Mouse (Mus musculus) left cerebral cortex, postnatal 4 days (tissue): ENCODE measurements at regions not wholly inside any gene's neighbourhood (a gene's known extent, or its start where the extent isn't known, plus 50 kb on each side); places are given as distances from the start of the nearest gene placed in this dataset.

Source experiments
- DNase-seq: peaks from one replicate; pipeline ENCODE4 v3.0.0-alpha.2; 2022
- intact Hi-C: fragments of 180-260 bp; cut with DNase I; formaldehyde crosslinking; loops from one replicate; pipeline ENCODE4 v1.15.1; 2025

DNA sequence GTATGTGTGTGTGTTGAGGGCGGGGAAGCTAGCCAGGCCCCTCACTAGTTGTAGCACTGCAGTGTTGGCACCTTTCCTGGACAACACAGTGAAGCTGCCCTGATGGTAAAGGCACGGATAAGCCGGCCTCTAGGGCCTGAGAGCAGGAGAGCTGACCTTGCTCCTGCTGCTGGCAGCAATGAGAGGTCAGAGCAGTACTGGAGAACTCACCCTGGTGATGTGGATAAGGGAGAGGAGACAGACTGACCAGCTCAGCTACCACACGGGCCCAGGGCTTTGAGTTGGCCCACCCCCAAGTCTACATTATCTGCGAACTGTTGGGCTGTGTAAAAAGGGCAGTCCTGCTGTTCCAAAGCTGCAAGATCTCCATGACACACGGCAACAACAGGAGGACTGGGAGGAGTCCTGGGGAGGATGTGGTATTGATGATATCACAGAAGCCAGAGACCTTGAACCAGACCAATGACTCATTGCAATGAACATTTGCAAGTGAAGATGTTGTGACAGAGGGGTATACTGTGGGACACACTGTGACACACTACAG lies 131.4 kb upstream of the Map1b start:
- intact Hi-C loops: no loop called here
- peak; percentile 30 for DNase-seq

DNA sequence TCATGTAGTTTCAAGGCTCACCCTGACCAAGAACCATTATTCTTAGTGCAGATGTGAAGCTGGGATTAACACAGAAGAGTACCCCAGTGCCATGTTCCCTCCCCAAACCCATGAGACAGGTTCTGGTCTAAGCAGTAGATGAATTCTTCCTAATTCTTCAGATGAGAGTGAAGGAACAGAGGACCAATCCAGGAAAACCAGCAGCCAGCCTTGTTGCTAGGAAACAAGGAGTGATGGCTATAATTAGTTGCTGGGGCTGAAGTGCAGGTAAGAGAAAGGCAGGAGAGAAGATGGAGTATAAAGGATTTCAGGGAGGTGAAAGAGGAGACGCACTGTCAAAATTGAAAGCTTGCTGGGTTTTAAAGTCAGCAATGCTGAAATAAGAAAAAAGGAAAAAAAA lies 128.4 kb upstream of the Map1b start:
- intact Hi-C loops: loop anchor here (5.0 kb wide), 1 partner anchor 127 kb away; the partner anchor contains the start of gene Map1b
- DNase-seq: no peak

DNA sequence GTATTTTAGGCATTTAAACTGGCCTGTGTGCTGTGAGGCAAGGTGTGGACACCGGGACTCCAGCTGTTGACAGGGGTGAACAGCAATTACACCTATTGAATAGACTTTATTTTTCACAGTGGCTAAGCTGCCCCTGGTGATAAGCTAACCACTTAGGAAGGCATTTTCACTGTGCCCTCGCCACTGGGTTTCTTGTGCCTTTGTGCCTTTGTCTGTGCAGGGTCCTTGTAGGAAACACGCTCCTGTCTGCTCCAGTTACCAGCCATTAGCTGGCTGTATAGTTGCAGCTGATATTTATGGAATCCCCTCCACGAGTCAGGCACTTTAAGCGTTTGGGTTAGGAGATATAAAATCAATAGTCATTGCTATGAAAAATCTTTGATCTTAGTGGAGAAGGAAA lies 126.5 kb upstream of the Map1b start:
- DNase-seq: no peak
- intact Hi-C loops: loop anchor here (5.0 kb wide), 1 partner anchor 126 kb away; the partner anchor contains the start of gene Map1b

DNA sequence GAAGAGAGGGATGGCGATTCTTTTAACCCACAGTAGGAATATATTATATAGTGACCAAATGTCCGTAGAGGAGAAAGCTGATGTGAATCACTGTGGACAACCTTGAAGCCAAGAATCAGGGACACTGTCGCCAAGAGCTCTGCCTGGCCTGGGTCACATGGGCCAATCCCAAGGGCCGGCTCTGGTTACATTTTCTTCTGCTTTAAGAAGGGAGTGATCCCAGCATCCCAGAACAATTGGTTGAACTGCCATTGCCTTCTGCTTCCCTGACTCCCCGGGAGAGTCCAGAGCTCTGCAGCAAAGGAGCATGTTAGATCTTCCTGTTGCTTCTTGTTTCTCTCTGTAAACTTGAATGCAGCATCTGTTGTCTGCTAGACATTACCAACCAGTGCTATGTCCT lies 126.0 kb upstream of the Map1b start:
- intact Hi-C loops: loop anchor here (5.0 kb wide), 1 partner anchor 125 kb away; the partner anchor contains the start of gene Map1b
- DNase-seq: peak; percentile 68

DNA sequence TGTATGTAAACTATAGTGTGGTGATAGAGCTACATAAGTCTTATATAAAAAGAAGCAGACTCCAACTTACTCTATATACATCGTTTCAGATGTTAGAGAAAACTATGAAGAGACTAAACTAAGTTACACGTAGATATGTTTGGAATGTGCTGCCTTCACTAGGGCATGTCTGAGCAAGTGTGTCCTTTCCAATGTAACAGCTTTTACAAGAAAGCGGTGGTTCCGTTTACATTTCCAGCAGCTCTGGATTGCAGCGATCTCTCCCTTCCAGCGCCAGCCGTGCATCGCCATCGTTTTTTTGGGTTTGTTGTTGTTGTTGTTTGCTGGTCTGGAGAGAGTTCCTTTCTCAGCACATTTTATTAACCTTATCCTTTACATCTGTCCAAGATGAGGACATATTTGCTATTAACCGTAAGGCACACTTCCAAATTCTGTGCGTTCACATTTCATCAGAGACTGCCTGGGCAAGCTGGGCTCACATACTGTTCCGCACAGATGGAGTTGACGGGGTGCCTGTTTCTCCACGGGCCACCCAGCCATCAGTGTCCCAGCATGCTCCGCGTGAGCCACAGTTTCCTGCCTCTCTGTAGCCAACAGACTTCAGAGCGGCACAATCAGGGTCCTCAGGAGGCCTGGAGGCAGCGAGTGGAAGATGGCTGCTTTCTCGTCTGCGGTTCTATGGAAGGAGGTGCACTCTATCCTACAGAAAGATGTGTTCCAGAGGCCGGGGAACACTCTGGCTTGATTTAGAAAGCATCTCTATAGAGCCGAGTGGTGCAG lies 125.2 kb upstream of the Map1b start:
- peak; percentile 78 for DNase-seq
- intact Hi-C loops: loop anchor here (5.0 kb wide), 1 partner anchor 124 kb away; the partner anchor contains the start of gene Map1b

DNA sequence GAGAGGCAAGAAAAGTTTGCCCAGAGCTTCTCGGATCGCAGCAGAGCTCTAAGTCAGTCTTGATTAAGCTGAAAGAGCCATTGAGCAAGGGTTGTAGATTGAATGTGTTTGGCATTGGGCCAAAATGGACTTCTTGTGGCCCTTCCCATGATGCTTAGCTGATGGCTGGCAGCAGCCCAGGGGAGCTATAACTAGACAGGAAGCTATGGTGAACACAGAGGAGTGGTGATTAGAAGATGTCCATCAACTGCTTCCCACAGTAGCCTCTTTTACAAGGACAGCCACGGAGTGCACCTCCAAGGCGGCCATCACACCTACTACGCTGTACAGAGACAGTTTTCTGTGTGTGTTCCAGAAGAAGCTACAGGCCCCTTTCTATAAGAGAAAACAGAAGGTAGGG lies 116.4 kb upstream of the Map1b start:
- intact Hi-C loops: no loop called here
- no peak for DNase-seq

DNA sequence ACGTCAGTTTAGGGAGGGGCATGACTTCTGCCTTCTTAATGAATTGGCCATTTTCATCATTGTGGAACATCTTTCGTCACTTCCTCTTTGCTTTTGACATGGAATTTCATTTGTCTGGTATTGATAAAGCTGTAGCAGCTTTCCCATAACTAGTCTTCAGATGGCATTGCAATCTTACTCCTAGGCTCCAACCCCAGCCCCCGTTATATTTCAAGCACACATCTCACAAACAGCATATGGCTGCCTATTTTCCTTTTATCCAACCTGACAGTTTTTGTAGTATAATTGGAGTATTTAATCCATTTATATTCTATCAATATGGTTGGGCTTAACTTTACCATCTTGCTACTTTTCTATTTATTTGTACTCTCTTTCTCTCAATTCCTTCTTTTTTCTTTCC lies 114.5 kb upstream of the Map1b start:
- intact Hi-C loops: no loop called here
- DNase-seq: no peak

DNA sequence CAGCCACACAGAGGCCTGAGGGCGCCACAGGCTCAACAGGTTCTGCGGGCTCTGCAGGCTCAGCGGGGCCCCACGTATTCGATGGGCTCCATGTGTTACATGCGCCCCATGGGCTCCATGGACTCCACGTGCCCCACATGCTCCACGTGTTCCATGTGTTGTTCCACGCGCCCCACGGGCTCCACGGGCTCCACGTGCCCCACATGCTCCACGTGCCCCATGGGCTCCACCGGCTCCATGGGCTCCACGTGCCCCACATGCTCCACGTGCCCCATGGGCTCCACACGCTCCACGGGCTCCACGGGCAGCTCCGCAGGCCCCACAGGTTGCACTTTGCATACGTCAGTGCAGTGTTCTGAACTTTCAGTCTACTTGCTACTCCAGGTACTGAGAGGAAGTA lies 114.0 kb upstream of the Map1b start:
- intact Hi-C loops: no loop called here
- DNase-seq: no peak

DNA sequence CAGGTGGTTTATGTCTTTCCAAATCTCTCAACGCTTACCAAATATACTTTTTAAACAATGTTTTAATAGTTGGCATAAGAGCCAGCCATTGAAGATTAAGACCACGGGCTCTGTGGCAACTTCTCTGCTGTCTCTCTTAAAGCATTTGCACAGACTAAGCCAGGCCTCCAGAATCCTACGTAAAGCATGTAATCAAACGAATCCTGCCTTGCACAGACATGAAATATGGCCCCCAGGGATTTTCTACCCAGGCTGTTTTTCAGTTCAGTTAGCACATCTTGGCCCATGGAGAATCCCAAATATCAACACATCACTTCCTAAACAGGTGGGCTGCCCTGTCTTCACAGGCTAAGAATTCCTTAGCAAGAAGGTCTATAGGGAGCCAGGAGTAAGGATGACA lies 108.9 kb upstream of the Map1b start:
- no peak for DNase-seq
- intact Hi-C loops: no loop called here

DNA sequence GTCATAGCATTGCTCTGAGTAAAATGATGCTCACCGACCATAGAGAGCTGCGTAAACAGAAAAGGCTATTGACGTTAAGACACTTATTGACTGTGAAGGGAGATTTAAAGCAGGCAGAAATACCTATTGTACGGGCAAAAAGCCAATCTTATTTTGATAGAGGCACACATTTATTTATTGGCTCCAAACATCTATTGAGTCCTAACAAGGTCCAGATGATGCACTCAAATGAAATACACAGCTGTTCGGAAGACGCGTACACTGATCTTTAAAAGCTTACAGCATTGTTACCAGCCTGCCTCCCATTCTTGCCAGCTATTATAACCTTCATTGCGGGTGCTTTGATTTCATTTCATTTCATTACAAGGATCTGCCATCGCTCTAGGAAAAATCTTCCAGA lies 102.0 kb upstream of the Map1b start:
- intact Hi-C loops: no loop called here
- DNase-seq: no peak

DNA sequence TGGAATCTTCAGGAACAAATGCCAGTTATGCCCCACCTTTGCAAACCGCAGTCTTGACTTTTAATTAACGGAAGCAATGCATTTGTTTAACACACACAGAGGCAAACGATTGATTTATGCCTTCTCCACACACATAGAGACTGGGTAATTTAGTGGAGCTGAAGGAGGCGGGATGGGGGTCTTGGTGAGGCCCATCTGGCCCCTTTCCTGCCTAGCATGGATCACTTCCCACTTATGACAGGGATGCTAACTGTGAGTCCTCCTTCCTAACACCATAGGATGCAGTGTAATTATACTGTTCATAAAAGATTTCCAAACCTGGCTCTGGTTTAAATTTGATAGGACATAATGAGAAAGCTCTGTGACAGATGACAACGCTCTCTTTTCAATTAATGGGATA lies 101.1 kb upstream of the Map1b start:
- intact Hi-C loops: no loop called here

DNA sequence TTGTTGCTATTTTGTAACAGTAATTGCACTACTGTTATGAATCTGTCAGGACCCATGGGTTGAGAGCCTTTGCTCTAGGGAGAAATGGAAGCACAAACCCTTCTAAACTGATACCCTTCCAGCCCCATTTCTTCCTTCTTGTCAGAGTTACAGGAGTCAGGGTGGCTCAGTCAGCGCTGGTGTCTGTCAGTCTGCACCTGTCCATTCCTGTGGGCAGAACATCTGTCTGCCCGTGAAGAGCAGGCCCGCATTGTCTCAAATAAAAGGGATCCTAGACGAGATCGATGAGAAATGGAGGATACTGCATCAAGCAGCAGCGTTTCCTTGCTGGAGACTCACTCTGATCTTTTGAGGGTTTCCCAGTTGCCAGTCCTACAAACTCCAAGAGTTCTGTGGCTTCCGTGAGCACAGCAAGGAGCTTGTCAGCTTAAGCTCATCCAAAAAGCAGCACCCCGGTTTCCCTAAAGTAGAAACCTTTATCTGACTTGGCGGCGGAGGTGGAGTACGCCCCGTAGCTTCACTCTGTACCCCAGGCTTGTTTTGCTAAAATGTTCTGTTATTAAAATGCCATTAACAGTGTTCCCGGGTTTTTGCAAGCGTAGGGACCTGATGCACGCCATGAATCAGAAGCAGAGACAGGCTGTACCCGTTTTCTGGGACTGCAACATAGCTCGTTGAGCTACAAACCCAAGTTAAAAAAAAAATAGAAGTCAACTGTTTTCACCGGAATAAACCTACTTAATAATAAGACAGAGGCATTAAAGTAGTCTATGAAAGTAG lies 95.6 kb upstream of the Map1b start:
- DNase-seq: no peak
- intact Hi-C loops: no loop called here

More for the DNA sequence above, 101.1 kb upstream of the Map1b start:
- DNase-seq: no peak

DNA sequence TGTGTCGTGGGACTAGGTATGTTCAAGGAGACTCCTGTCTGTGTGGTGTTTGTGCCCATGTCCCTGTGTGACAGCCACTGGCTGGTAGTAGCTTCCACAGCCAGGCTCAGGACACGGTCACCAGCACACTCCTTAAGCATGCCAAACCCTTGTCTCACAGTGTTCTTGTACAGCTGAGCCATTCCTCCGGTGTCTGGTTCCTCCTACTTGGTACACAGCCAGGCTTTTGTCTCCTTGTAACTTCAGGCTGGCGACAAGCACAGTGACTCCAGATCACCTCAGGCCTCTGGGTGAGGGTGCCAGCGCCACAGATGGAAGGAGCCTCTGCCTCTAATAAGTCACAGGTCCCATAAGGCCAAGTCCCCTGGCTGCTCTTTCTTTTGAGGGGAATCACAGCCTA lies 94.2 kb upstream of the Map1b start:
- intact Hi-C loops: no loop called here
- peak; percentile 35 for DNase-seq

DNA sequence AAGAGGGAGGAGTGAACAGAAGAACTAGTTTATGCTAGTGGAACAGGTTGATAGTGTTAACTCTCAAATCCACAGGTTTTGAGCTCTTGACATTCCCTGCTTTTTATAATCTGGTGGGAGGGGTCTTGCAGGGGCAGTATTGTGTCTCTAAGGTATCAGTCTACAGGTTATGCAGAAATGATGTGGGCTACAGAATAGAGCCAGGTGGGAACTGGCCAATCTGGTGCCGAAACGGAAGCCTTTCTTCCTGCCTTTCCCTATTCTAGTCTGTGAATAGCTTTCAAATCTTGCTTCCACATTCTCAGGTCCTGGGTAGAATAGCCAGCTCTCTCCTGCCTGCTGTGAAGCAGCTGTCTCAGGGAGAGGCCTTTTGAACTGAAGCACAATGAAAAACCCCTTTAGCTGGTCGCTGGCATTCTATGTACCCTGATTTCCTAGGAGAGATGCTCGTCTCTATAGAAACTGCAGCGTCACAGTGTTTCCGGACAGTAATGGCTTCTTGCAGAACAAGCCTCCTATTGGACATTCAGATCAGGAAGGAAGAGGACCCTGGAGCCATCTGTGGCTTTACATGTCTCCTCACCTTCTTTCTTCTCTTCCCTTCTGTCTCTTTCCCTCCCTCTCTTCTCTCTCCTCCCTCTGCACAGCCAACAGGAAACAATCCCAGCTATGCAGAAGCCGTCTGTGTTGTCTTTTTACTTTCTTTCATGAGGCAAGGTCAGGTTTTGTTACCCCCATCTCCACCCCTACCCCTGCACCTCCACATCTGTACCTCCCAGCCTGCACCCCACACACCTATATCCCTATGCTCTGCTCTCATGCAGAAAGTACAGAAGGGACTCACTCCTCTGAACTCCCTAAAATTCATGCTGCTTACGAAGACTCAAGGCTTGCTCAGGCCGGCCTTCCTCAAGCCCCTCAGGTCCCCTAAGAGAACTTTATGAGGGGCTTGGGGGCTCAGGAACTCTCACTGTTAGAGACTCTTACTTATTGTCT lies 93.1 kb upstream of the Map1b start:
- no peak for DNase-seq
- intact Hi-C loops: no loop called here

DNA sequence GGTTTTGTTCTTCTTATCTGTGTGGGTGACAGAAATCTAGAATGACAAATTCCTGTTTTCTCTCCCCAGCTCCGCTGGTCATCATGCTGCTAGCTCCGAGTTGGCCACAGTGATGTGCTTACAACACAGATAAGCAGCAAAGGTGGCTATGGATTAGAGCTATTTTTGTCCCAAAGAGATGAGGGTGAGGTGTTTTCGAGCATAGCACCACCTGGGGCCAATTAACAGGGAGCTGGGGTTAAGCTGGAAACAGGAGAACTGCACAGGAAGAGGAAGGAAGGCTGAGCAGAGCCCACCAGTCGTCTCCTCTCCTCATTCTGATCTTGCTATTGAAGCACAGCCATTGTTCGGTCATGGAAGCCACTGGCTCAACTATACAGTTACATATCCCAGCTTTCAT lies 92.3 kb upstream of the Map1b start:
- intact Hi-C loops: no loop called here
- no peak for DNase-seq

DNA sequence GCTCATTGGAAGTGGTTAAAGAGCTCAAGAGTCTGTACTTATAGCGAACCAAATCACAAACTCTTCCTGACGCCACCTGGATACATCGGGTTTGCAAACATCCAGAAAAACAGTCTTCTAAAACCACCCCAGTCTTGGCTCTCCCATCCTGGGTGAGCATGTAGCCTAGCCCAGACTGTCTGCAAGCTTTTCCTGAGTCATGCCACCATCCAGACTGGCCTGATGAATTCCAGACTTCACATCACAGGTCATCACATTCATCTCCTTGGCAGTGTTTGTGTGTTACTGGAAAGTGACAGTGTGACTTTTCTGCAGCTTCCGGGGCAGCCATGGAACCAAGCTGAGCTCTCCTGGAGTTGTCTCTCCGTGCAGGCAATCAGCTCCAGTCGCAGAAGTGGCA lies 90.9 kb upstream of the Map1b start:
- intact Hi-C loops: no loop called here
- no peak for DNase-seq

DNA sequence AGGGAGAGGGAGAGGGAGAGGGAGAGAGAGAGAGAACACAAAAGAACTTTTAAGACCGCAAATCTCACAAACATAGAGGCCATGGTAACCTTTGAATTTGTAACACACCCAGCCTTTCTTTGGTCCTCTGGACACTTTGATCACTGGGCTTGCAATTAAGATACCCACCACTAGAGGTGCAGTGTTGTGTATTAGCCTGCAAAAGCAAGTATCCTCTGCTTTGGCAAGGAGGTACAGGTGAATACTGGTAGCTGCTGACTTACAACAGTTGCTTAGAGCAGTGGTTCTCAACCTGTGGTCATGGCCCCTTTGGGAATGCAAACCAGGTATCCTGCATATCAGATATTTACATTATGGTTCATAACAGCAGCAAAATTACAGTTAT lies 90.3 kb upstream of the Map1b start:
- DNase-seq: no peak
- intact Hi-C loops: no loop called here

DNA sequence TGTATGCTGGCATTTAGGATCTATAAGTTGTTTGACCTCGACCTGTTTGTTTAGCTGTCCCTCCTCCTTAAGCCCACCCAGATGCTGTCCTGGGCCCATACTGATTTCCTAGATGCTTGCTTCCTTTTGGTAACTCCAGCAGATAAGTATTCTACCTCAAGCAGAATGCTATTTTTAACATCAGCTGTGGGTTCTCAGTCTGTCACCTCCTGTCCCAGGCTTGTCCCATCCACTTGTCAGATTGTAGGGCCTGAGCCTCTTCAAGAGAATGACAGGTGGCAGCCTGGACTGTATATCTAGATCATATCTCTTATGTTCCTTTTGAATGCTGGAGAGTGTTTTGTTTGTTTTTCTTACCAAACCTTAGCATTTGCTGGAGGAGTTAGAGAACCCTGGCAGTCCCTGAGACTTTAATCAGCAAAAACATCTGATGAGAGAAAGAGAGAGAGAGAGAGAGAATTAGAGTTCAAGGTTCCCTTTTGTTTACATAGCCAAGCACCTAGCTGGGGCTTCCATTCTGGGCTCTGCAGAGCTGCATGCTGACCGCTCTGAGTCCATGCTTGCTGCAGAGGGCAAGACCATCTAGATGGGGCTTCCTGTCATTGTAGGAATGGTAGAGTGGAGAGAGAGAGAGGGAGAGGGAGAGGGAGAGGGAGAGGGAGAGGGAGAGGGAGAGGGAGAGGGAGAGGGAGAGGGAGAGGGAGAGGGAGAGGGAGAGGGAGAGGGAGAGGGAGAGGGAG lies 89.7 kb upstream of the Map1b start:
- intact Hi-C loops: no loop called here
- DNase-seq: no peak

DNA sequence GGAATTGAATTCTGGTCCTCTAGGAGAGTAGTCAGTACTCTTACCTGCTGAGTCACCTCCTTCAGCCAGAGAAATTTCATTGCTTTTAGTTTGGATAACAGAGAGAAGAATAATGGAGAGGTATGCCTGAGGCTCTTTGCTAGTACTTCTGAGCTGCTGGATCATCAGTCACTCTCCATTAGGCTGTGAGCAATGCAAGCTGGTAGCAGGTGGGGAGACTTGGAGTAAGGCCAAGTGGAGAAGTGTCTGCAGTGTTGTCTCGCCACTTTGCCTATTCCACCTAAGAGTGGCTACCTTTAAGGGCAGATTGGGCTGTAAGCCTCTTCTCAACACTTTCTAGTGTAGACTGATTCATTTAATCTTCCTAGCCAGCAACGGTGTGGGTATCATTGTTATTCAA lies 81.6 kb upstream of the Map1b start:
- intact Hi-C loops: no loop called here
- DNase-seq: peak; percentile 55
